Mouse (Mus musculus): ENCODE results near the gene Ahcy.

- no peak for TF ChIP-seq CTCF (IDR thresholded peaks at IDR 0.05; ENCODE audit: low read depth)
- TF ChIP-seq EP300 (IDR thresholded peaks at IDR 0.05; ENCODE audit: low read depth): no peak
Observed at GRCm38 (mm10) chr2:155030831-155031230, 43.5 kb downstream of the Ahcy start.
